Mouse (Mus musculus) midbrain, postnatal 0 days (tissue): ENCODE measurements around the gene Cd300lg. TPM values are rescaled to one million over a fixed set of nuclear protein-coding genes. Genes with fewer than 3 reads are reported as not detected.

Experiments used
- ATAC-seq: fragments of 200-750 bp; cut with Nextera tagmentation; 2 replicates; pipeline ENCODE4 v1.8.0; 2017; ENCODE audit warnings: moderate number of reproducible peaks, mild to moderate bottlenecking, moderate TSS enrichment, moderate library complexity; ENCODE audit not compliant: low FRiP score
- DNase-seq: peaks from one replicate; pipeline ENCODE4 v3.0.0-alpha.2; 2015; ENCODE audit warnings: low spot score
- H3K27ac ChIP-seq: fragments of 300-500 bp; sonication (generic); 2 replicates; pipeline ENCODE4 v1.5.1; 2014; ENCODE audit warnings: low read depth, mild to moderate bottlenecking, low read length, mixed read lengths
- H3K27me3 ChIP-seq: fragments of 300-500 bp; sonication (generic); 2 replicates; pipeline ENCODE4 v1.6.1; 2014; ENCODE audit warnings: low read length, control low read depth, mixed read lengths; ENCODE audit not compliant: insufficient read depth
- H3K36me3 ChIP-seq: fragments of 300-500 bp; sonication (generic); 2 replicates; pipeline ENCODE4 v1.6.1; 2014; ENCODE audit warnings: low read length, control low read depth, mixed read lengths; ENCODE audit not compliant: insufficient read depth
- H3K4me1 ChIP-seq: fragments of 300-500 bp; sonication (generic); 2 replicates; pipeline ENCODE4 v1.6.1; 2014; ENCODE audit warnings: mild to moderate bottlenecking, control low read depth, antibody characterized with exemption, low read length, mixed read lengths; ENCODE audit not compliant: insufficient read depth
- H3K4me2 ChIP-seq: fragments of 300-500 bp; sonication (generic); 2 replicates; pipeline ENCODE4 v1.6.1; 2014; ENCODE audit warnings: low read depth, mild to moderate bottlenecking, low read length, mixed read lengths; ENCODE audit not compliant: poor library complexity, severe bottlenecking
- H3K4me3 ChIP-seq: fragments of 300-500 bp; sonication (generic); 2 replicates; pipeline ENCODE4 v1.5.1; 2014; ENCODE audit warnings: low read depth, mild to moderate bottlenecking, low read length, moderate library complexity
- H3K9ac ChIP-seq: fragments of 300-500 bp; sonication (generic); replicated peaks from 2 replicates; pipeline ENCODE4 v1.6.1; 2014; ENCODE audit warnings: mild to moderate bottlenecking, low read length, moderate library complexity, mixed read lengths; ENCODE audit not compliant: poor library complexity, severe bottlenecking
- H3K9me3 ChIP-seq: fragments of 300-500 bp; sonication (generic); 2 replicates; pipeline ENCODE4 v1.6.1; 2016; ENCODE audit warnings: low read length, control low read depth
- CTCF ChIP-seq: IDR thresholded peaks from 2 replicates; pipeline ENCODE4 v1.5.1; 2016; ENCODE audit warnings: antibody characterized with exemption, mild to moderate bottlenecking
- WGBS: fragments of 180-500 bp; shearing (Covaris S2); extraction: QIAGEN DNeasy Blood & Tissue Kit; methylation state at CpG from one replicate; pipeline ENCODE4 v1.1.7; 2014; 5-methylcytosine and 5-hydroxymethylcytosine counted together
- polyA plus RNA-seq: library from polyadenylated mRNA; unstranded; fragments of >200 nt; fragmentation: Nextera tagmentation; extraction: Ambion mirVana; gene quantifications from 2 replicates; pipeline ENCODE4 v1.2.1, GENCODE M21; 2015
- total RNA-seq: library from RNA; depleted of rRNA; stranded (reverse); fragments of >200 nt; gene quantifications from 2 replicates; pipeline ENCODE4 v1.2.3, GENCODE M21; 2014

The Cd300lg gene
- total and polyA plus RNA-seq, 2 experiments from 2014 or later = 0.25 TPM; not detected in 1

DNA sequence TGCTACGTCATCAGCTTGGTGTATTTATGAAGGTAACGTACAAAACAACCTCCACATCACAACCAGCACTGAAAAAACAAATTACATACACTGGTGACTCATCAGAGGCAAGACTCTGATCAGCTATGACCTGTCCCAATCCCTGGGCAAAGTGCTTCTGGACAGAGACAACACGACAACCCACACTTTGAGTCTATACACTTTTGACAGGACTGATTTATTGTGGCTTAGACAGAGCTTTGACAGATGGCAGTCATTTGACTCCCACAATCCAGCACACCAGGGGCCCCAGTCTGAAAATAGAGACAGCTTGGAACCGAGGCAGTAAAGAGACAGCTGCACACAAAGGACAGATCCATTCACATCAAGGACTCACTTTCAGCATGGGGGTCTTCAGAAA, 41.8 kb upstream of the Cd300lg start:
- WGBS = 57% methylated on average over 4 of the region's 4 CpGs
- H3K36me3 ChIP-seq = peaks cover 15% of the 10 kb centered on the region
- no peak for ATAC-seq

DNA sequence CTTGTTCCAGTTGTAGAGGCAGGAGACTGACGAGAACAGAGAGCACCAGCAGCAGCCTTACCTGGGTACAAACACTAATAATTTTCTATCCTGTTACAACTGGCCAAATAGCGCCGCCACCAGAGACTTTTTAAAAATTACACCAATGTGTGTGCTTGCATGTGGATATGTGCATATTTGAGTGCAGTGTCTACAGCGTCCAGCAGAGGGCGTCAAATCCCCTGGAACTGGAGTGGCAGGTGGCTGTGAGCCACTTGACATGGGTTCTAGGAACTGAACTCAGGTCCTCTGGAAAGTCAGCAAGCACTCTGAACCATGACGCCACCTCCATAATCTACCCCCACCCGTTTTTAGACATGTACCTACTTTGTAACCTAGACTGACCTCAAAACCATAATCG, 37.1 kb upstream of the Cd300lg start:
- Histone ChIP-seq H3K9ac (no peak overlapping the region), H3K4me1 (no peaks in the 10 kb centered on the region), H3K4me3 (no peak overlapping the region), H3K36me3 (peaks cover 35% of the 10 kb centered on the region), H3K27me3 (no peaks in the 10 kb centered on the region), H3K9me3 (no peaks in the 10 kb centered on the region), H3K27ac (no peak overlapping the region), H3K4me2 (no peak overlapping the region)
- ATAC-seq (no peak), DNase-seq (no peak)
- WGBS = 91% methylated on average over 8 of the region's 8 CpGs
- TF ChIP-seq CTCF = peak; percentile 61

More for the DNA sequence above, 41.8 kb upstream of the Cd300lg start:
- no peak overlapping the region for H3K27ac ChIP-seq
- no peaks in the 10 kb centered on the region for H3K4me1 ChIP-seq
- H3K9me3 ChIP-seq = no peaks in the 10 kb centered on the region
- no peak for DNase-seq
- H3K9ac ChIP-seq = no peak overlapping the region
- no peak overlapping the region for H3K4me3 ChIP-seq
- no peaks in the 10 kb centered on the region for H3K27me3 ChIP-seq
- no peak for TF ChIP-seq CTCF
- H3K4me2 ChIP-seq = no peak overlapping the region

DNA sequence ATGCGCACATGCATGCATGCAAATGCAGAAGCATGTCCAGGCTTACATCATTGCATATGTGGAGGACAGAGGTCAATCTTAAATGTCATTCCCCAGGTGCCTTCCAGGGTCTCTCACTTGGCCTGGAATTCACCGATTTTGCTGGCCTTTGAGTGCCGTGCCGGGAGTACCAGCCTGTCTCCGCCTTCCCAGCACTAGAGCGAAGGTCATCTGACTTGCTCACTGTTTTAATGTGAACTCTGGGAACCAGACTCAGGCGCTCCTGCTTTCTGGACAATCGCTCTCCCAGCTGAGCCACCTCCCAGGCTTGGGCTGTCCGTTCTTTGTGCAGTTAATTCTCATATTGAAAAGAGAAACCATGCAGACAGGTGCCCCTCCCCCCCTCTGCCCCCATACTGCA, 35.0 kb upstream of the Cd300lg start:
- no peak for TF ChIP-seq CTCF
- Histone ChIP-seq H3K9ac (no peak overlapping the region), H3K4me1 (no peaks in the 10 kb centered on the region), H3K9me3 (no peaks in the 10 kb centered on the region), H3K27ac (no peak overlapping the region), H3K27me3 (no peaks in the 10 kb centered on the region), H3K36me3 (peaks cover 36% of the 10 kb centered on the region), H3K4me2 (no peak overlapping the region), H3K4me3 (no peak overlapping the region)
- 53% methylated on average over 9 of the region's 9 CpGs for WGBS
- DNase-seq (no peak), ATAC-seq (no peak)

DNA sequence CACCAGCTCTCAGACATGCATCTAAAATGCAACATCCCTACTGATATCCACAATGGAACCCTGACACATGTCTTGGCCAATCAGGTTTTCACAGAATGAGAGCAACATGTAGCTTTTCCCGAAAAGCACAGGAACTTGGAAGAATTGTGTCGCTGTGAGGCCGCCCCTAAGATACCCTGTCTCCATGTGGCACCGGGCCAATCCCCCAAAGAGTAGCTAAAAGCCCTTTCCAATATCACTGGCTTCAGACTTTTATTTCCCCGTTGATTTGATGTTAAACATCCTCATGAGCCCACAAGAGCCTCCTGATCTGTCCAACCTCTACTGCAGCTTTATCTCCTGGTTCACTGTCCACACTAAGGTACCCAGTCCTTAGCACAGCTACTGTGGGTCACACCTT, 34.6 kb upstream of the Cd300lg start:
- no peaks in the 10 kb centered on the region for H3K27me3 ChIP-seq
- DNase-seq = no peak
- no peak overlapping the region for H3K4me3 ChIP-seq
- no peak overlapping the region for H3K9ac ChIP-seq
- H3K27ac ChIP-seq = no peak overlapping the region
- no peaks in the 10 kb centered on the region for H3K9me3 ChIP-seq
- no peak for TF ChIP-seq CTCF
- H3K4me2 ChIP-seq = no peak overlapping the region
- WGBS = 52% methylated on average over 5 of the region's 5 CpGs
- ATAC-seq = no peak
- peaks cover 32% of the 10 kb centered on the region for H3K36me3 ChIP-seq
- no peaks in the 10 kb centered on the region for H3K4me1 ChIP-seq

DNA sequence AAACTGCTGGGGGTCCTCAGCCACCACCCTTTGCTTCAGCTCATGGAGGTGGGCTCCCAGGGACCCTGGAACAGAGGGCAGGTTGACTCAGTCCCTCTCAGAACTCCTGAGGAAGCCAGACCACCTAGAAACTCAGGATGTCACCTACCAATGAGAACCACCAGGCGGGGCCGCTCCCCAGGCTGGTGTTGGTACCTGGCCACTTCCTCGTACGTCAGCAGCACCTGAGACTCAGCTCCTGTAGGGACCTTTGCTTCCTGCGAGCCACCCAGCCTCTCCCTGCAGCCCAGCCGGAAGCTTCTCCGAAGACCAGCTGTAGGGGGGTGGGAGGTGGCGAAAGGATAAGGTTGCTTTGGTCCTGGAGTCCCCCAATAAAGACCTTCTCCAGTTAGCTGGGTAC, 32.9 kb upstream of the Cd300lg start:
- H3K36me3 ChIP-seq = peaks cover 45% of the 10 kb centered on the region
- DNase-seq = no peak
- H3K4me2 ChIP-seq = no peak overlapping the region
- no peak overlapping the region for H3K27ac ChIP-seq
- no peak for TF ChIP-seq CTCF
- H3K27me3 ChIP-seq = no peaks in the 10 kb centered on the region
- 94% methylated on average over 8 of the region's 8 CpGs for WGBS
- no peak overlapping the region for H3K4me3 ChIP-seq
- H3K9ac ChIP-seq = no peak overlapping the region
- no peaks in the 10 kb centered on the region for H3K4me1 ChIP-seq
- ATAC-seq = no peak
- H3K9me3 ChIP-seq = no peaks in the 10 kb centered on the region

DNA sequence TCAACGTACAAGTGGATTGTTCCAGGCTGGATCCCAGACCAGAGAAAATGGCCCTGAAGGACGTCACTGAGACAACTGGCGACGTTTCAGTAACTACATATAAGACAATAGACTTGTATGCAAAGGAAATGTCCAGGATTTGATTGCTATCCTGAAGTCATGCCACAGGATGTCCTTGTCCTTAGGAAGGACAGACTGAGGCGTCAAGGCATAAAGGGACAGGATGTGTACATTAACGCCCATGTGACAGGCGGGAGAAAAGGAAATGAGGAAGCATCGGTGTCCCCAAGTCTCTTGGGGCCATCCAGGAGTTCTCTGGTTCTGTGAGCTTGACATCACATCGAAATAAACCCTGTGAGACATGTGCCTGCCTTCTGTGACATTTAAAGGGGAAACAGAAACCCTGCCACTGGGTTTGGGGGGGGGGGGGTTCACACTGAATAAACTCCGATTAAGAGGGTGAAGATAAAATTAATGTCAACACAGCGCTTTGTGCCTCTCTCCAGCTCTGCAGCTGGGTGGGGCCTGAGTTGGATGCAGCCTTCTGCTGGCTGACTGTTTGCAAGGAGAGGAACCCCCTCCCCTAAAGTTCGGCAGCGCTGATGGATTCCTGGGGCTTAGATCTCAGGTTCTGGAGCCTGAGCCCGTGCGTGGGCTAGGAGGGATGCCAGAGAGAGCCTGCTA, 32.2 kb upstream of the Cd300lg start:
- Histone ChIP-seq H3K4me1 (no peaks in the 10 kb centered on the region), H3K4me2 (no peak overlapping the region), H3K36me3 (peaks cover 50% of the 10 kb centered on the region), H3K9ac (no peak overlapping the region), H3K9me3 (no peaks in the 10 kb centered on the region), H3K27ac (no peak overlapping the region), H3K27me3 (no peaks in the 10 kb centered on the region), H3K4me3 (no peak overlapping the region)
- ATAC-seq = no peak
- 81% methylated on average over 15 of the region's 15 CpGs for WGBS
- DNase-seq = no peak
- TF ChIP-seq CTCF = no peak
